ENCODE assay signal across 9 mouse cellular contexts in genomic region chr17:75177920-75178867, GRCm38 (mm10).
DNase-seq lines count a peak whose midpoint lies in the region; ATAC-seq lines count a peak whose summit lies in the region.
"Had no signal": no experiment of that assay in that cellular context is flagged by ENCODE, and none has a peak within 500 bp of the region (broad histone marks: within the 10 kb centered on the region; RNA-seq: fewer than 3 reads in every experiment).

No protein-coding gene starts in this region.

- DNase-seq in right cerebral cortex, adult 18-20 months, result peak; percentile 18
- no peak for DNase-seq in right cerebral cortex, postnatal 14 days
- peak; percentile 63 for DNase-seq in forebrain, embryonic 11.5 days (ENCODE audit: low spot score)
- DNase-seq in kidney, postnatal 36 days, result peak; percentile 17 to 35
- peak; percentile 21 for DNase-seq in skeletal muscle tissue, adult 2 months (ENCODE audit: low read depth, low spot score)
- DNase-seq in cerebellum, adult 9-11 months, result no peak
- DNase-seq: liver, embryonic 13.5 days had no signal

- H3K36me3 ChIP-seq in forebrain, embryonic 11.5 days (ENCODE audit: control insufficient read depth, insufficient read depth, low read length), result no peaks in the 10 kb centered on the region
- no peaks in the 10 kb centered on the region for H3K36me3 ChIP-seq in heart, embryonic 16.5 days (ENCODE audit: control insufficient read depth, insufficient read depth)
- peaks cover 66% of the 10 kb centered on the region for H3K36me3 ChIP-seq in megakaryocyte, embryonic 14.5 days (replicated peaks; ENCODE audit: low read length)
- H3K36me3 ChIP-seq: liver, embryonic 13.5 days had no signal

- no peaks in the 10 kb centered on the region for H3K27me3 ChIP-seq in forebrain, embryonic 11.5 days (ENCODE audit: control insufficient read depth, insufficient read depth, low read length)
- no peaks in the 10 kb centered on the region for H3K27me3 ChIP-seq in heart, embryonic 16.5 days (ENCODE audit: control insufficient read depth, insufficient read depth, low read length)
- H3K27me3 ChIP-seq in megakaryocyte, embryonic 14.5 days (replicated peaks), result no peaks in the 10 kb centered on the region
- H3K27me3 ChIP-seq: liver, embryonic 13.5 days had no signal

- ATAC-seq in forebrain, embryonic 11.5 days (replicated peaks; ENCODE audit: low FRiP score), result peak; percentile 73
- ATAC-seq in heart, embryonic 16.5 days (replicated peaks; ENCODE audit: extremely low read depth, insufficient read depth, low FRiP score), result peak; percentile 75

- 42% methylated on average over 24 of the region's 24 CpGs for WGBS in forebrain, embryonic 11.5 days
- WGBS in heart, embryonic 16.5 days, result 25% methylated on average over 24 of the region's 24 CpGs

- H3K9me3 ChIP-seq in forebrain, embryonic 11.5 days (ENCODE audit: control insufficient read depth, low read length), result no peaks in the 10 kb centered on the region
- no peaks in the 10 kb centered on the region for H3K9me3 ChIP-seq in heart, embryonic 16.5 days (replicated peaks; ENCODE audit: control insufficient read depth, low read length)
- no peaks in the 10 kb centered on the region for H3K9me3 ChIP-seq in megakaryocyte, embryonic 14.5 days
- H3K9me3 ChIP-seq: liver, embryonic 13.5 days had no signal

- H3K4me3 ChIP-seq in forebrain, embryonic 11.5 days (ENCODE audit: low read depth, low read length), result no peak overlapping the region
- peak overlapping the region; percentile 37 for H3K4me3 ChIP-seq in heart, embryonic 16.5 days (ENCODE audit: low read length)
- peak overlapping the region; percentile 78 for H3K4me3 ChIP-seq in megakaryocyte, embryonic 14.5 days (replicated peaks)
- H3K4me3 ChIP-seq: liver, embryonic 13.5 days had no signal

- no peak overlapping the region for H3K27ac ChIP-seq in forebrain, embryonic 11.5 days (ENCODE audit: low read depth, low read length)
- H3K27ac ChIP-seq in heart, embryonic 16.5 days (ENCODE audit: low read length), result peak overlapping the region; percentile 47
- H3K27ac ChIP-seq: liver, embryonic 13.5 days had no signal

- 0 out of 2 replicates have a peak overlapping the region, but pooled peaks have one; percentile 18 for H3K4me2 ChIP-seq in forebrain, embryonic 11.5 days (ENCODE audit: low read depth, low read length, severe bottlenecking)
- peak overlapping the region; percentile 63 for H3K4me2 ChIP-seq in heart, embryonic 16.5 days (ENCODE audit: low read depth, low read length)
- H3K4me2 ChIP-seq: liver, embryonic 13.5 days had no signal

- H3K4me1 ChIP-seq in forebrain, embryonic 11.5 days (replicated peaks; ENCODE audit: control insufficient read depth, insufficient read depth, low read length), result 0 out of 2 replicates have a peak, but pooled peaks cover 5% of the 10 kb centered on the region
- peaks cover 28% of the 10 kb centered on the region for H3K4me1 ChIP-seq in heart, embryonic 16.5 days (ENCODE audit: control insufficient read depth, insufficient read depth, low read length)
- peaks cover 92% of the 10 kb centered on the region for H3K4me1 ChIP-seq in megakaryocyte, embryonic 14.5 days
- H3K4me1 ChIP-seq: liver, embryonic 13.5 days had no signal

- H3K9ac ChIP-seq in forebrain, embryonic 11.5 days (ENCODE audit: low read length), result no peak overlapping the region
- H3K9ac ChIP-seq in heart, embryonic 16.5 days (ENCODE audit: low read length), result peak overlapping the region; percentile 21; the same call in 1 of the 2 replicates
- H3K9ac ChIP-seq: liver, embryonic 13.5 days had no signal

Comparison
In these comparisons a context has a peak if more than half of its experiments do, and no peak if none do; other contexts are left out.
1. DNase-seq: peak in right cerebral cortex, adult 18-20 months (single experiment), forebrain, embryonic 11.5 days (single experiment), kidney, postnatal 36 days (2 of 2) and skeletal muscle tissue, adult 2 months (single experiment); none in right cerebral cortex, postnatal 14 days (single experiment) and cerebellum, adult 9-11 months (single experiment).